Mouse (Mus musculus): ENCODE measurements at regions not wholly inside any gene's neighbourhood (a gene's known extent, or its start where the extent isn't known, plus 50 kb on each side); places are given as distances from the start of the nearest gene placed in this dataset.
A peak's percentile ranks its signal among the peaks of the same experiment; 100 is the strongest.

DNA sequence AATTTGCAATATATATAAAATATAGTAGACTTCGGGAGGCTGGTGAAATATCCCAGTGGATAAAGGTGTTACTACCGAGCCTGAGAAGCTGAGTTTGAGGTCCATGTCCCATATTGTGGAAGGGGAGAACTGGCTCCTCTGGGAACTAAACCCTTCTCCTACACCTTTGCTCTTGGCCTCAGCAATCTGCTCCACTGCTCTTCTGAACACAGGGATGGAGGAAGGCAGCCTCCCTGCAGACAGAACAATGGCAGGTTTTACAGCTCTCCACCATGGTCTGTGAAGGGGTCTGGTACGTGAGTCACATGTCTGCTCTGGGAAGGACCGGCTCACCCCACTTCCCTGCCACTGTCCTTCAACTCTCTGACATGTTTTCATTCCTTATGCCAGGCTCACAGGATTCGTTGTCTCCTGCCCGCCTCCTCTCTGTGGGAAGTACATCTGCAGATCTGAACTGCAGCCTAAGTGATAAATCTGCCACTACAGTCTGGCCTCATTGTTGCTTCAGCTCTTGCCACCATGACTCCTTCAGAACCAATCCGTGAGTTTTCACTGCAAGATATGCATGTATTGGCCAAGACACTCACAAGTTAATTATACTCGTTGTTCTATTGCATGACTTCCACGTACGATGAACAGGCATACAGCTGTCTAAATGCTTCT is 220.0 kb upstream of the Gm9767 start:
- no peak for DNase-seq (ENCODE audit: extremely low spot score in 1 of 2, low spot score in 2 of 2)
- intact Hi-C loops (cut with DNase I): no loop called here

DNA sequence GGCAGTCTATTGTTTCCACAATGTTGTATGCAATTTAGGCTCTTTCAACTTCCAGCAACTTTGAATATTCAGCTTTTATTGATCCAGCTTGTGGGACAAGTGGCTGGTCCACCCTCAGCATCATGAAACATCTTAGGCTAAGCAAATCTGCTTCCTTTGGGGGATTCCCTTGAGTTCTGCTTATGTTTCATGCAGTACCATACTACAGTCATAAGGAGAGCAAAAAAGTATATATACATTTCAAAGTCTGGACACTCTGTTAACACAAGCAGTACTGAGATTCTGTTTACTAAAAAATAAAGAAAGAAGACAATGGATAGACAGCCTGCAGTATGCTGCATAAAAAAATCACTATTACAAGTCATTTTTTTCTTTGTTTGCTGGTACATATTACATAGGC is 233.7 kb upstream of the Gm9767 start:
- intact Hi-C loops (cut with DNase I): no loop called here
- DNase-seq (ENCODE audit: extremely low spot score in 1 of 2, low spot score in 2 of 2): no peak

- no peak for DNase-seq (ENCODE audit: extremely low spot score in 1 of 2, low spot score in 2 of 2)
- intact Hi-C loops (cut with DNase I): no loop called here
Measured at GRCm38 (mm10) chr10:25829275-25829674, 248.8 kb upstream of the Gm9767 start.

DNA sequence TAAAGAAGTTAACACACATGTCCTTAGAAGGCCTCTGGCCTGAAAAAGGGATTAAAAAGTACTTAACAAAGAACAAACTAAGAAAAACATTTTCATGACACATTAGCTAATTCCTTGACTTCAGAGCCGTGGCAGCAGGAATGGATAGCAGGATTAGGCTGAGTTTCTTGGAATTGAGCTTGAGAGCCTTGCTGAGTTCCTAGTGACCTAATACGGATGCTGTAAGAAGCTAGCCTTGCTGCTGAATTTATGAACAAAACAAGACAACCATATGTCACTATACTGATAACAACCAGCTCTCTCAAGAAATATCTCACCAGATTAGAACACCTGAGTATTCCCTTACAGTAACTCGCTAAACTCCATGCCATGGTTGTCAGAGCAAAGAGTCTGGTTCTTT is 268.2 kb upstream of the Smlr1 start:
- intact Hi-C loops (cut with DNase I): no loop called here

GRCm38 (mm10) chr10:25801499-25801898 is 265.4 kb upstream of the Smlr1 start:
- intact Hi-C loops (cut with DNase I): no loop called here
- DNase-seq (ENCODE audit: extremely low spot score in 1 of 2, low spot score in 2 of 2): no peak

More for the DNA sequence above, 268.2 kb upstream of the Smlr1 start:
- DNase-seq (ENCODE audit: extremely low spot score in 1 of 2, low spot score in 2 of 2): no peak

DNA sequence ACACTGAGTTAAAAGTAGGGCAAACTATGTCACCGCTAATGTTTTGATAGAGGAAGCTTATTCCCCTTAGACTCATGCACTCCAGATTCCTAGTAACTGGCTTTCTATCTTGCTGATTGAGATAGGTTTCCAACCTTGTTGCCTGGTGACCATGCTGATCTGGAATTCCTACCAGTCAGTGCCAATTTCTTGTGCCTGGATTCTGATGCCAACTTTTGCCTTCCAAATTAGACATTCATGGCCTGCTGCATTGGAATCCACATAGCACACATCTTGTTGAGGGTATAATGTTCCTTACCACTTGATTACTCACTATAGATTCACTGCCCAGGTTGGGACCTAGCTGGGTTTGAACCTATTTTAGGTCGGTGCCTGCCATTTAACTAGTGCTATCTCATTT is 262.8 kb upstream of the Smlr1 start:
- intact Hi-C loops (cut with DNase I): no loop called here
- DNase-seq (ENCODE audit: extremely low spot score in 1 of 2, low spot score in 2 of 2): no peak

DNA sequence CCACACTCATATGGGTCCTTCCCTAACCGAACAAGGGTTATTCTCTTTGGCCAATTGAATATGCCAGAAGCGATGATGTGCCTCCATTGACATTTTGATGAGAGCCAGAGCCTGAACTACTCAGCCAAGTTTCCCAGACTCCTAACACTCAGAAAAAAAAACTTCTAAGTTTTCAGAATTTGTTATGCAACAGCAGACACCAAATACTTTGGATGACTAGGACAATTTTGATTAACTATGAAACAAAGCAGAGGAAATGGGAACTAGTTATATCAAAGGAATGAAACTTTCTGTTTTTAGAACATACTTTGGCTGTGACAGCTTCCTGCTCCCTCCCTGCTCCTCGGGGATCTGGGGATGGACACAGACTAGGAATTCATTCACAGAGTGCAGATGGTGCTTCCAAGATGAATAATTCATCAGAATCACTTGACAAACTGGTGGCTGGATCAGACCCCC is 254.3 kb upstream of the Smlr1 start:
- no peak for DNase-seq (ENCODE audit: extremely low spot score in 1 of 2, low spot score in 2 of 2)
- intact Hi-C loops (cut with DNase I): no loop called here

- intact Hi-C loops (cut with DNase I): no loop called here
Measured at GRCm38 (mm10) chr10:25788660-25789059, 252.6 kb upstream of the Smlr1 start.

GRCm38 (mm10) chr10:25788004-25788403 is 251.9 kb upstream of the Smlr1 start:
- intact Hi-C loops (cut with DNase I): no loop called here
- no peak for DNase-seq (ENCODE audit: extremely low spot score in 1 of 2, low spot score in 2 of 2)

More at GRCm38 (mm10) chr10:25788660-25789059, 252.6 kb upstream of the Smlr1 start:
- no peak for DNase-seq (ENCODE audit: extremely low spot score in 1 of 2, low spot score in 2 of 2)

DNA sequence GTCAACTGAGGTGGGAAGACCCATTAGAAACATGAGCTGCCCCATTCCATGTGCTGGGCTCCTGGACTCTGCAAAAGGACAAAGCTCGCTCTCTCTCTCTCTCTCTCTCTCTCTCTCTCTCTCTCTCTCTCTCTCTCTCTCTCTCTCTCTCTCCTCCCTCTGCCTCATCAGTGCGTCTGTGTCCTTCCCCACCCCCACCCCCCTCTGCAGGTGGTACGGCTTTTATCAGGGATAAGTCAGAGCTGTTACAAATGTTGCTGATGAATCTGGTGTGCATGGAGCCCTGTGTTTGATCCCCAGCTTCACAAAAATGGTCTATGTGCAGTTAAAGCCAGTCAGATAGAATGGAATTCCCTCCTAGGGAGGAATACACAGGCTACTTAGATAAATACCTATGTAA is 247.8 kb upstream of the Smlr1 start:
- intact Hi-C loops (cut with DNase I): no loop called here
- no peak for DNase-seq (ENCODE audit: extremely low spot score in 1 of 2, low spot score in 2 of 2)

DNA sequence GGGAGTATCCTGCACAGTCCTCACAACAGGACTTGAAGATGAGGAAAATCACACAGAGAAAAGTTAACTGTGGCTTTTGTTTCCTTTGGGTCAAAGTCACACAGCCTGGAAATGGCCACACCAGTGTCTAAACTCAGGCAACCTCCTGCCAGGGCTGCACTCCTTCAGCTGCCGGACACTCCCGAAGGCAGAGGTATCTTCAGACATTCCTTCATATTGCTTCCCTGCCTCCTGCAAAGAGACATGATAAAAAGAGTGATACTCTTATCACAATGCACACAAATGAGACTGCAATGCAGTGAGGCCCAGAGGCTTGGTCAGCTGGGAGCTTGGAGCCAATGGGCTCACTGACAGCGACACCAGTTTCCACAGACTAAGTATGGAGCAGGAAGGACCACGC is 243.4 kb upstream of the Smlr1 start:
- intact Hi-C loops (cut with DNase I): no loop called here
- no peak for DNase-seq (ENCODE audit: extremely low spot score in 1 of 2, low spot score in 2 of 2)

DNA sequence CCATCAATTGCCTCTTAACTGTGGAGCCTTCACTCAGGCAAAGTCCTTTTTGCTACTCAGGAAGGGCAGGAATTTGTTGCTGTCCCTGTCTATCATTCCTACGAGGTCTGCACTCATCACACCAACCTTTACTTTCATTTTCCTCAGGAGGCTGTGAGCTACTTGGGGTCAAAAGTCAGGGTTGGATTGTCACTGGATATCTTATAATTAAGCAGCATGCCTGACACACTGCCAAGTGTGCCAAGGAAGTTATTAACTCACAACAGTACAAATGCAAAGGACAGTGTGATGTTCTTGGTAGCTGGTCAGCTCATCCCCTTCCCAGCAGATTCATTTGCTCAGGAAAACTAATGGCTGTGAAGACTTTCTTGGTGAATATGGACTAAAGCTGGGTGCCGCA is 241.7 kb upstream of the Smlr1 start:
- intact Hi-C loops (cut with DNase I): no loop called here
- DNase-seq (ENCODE audit: extremely low spot score in 1 of 2, low spot score in 2 of 2): no peak

DNA sequence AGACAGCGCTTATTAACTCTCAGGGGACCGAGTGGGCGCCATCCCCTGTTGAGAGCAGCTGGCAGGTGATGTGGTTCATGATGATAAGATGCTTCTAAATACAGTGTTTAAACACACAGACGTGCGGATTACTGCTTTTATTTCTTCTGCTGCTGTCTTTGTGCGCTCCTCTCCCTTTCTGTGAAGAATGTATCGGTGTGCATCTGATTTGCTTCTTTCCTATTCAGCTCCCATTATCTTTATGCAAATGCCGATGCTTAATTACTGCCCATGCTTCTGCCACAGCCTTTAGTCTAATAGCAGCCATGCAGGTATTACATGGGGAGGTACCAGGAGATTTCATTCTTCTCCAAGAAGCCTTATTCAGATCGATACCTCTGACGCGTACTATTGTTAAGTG is 240.6 kb upstream of the Smlr1 start:
- intact Hi-C loops (cut with DNase I): no loop called here

GRCm38 (mm10) chr10:25770051-25770450 is 234.0 kb upstream of the Smlr1 start:
- intact Hi-C loops (cut with DNase I): no loop called here
- no peak for DNase-seq (ENCODE audit: extremely low spot score in 1 of 2, low spot score in 2 of 2)

More for the DNA sequence above, 240.6 kb upstream of the Smlr1 start:
- DNase-seq (ENCODE audit: extremely low spot score in 1 of 2, low spot score in 2 of 2): no peak

GRCm38 (mm10) chr10:25768456-25768855 is 232.4 kb upstream of the Smlr1 start:
- intact Hi-C loops (cut with DNase I): no loop called here
- no peak for DNase-seq (ENCODE audit: extremely low spot score in 1 of 2, low spot score in 2 of 2)

DNA sequence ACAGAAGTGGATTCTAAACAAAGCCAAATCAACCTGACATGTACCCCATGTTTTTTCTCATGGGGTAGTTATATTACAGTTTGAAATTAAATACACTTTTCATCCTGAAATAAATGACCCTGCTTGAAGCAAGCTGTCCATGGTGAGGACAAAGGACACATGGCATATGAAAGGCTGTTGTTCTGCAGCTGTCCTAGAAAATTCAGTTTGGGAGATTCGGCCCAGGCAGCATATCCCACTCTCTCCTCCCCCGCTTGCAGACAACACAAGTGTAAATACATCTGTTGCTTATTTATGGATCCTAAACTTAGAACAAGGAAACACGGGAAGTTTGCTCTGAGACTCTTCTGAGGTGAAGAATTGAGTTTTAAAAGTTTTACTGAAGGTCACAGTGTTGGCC is 218.2 kb upstream of the Smlr1 start:
- no peak for DNase-seq (ENCODE audit: extremely low spot score in 1 of 2, low spot score in 2 of 2)
- intact Hi-C loops (cut with DNase I): no loop called here

GRCm38 (mm10) chr10:25742678-25743077 is 206.6 kb upstream of the Smlr1 start:
- DNase-seq (ENCODE audit: extremely low spot score in 1 of 2, low spot score in 2 of 2): peak in 1 of 2 experiments; percentile 39

DNA sequence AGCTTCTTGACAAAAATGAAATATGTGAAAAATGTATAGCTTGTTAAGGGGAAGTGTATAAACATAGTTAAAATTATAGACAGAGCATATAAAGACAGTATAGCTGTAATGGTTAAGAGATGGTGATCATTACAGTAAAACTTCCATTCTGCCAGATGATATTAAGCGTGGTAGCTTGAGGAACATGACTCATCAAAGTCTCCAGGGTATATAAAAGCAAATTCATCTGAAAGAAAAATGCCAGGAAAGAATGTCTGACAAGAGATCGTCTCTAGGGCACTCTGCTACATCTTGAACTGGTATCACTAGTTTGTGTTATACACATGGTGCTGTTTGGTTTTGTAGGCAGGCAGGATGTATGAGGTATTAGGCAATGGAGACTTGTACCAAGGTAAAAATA is 204.9 kb upstream of the Smlr1 start:
- intact Hi-C loops (cut with DNase I): no loop called here

More at GRCm38 (mm10) chr10:25742678-25743077, 206.6 kb upstream of the Smlr1 start:
- intact Hi-C loops (cut with DNase I): no loop called here

DNA sequence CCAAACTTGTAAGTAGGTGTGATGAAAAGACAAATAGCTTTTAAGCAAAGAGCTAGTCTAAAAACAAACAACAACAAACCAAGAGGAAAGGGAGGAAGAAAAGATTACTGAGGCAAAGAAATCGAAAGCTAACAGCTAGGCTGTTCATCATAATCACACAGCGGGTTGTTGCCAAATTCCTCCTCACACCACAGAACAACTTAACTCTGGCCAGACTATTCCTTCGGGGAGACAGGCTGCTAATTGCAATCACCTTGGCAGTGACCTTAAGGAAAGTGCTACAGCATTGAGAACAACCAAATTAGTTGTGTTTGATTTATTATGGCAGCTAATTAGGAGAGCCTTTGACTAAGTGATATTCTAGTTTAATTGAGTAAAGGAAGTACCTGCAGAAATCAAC is 194.4 kb upstream of the Smlr1 start:
- no peak for DNase-seq (ENCODE audit: extremely low spot score in 1 of 2, low spot score in 2 of 2)
- intact Hi-C loops (cut with DNase I): no loop called here

More for the DNA sequence above, 204.9 kb upstream of the Smlr1 start:
- DNase-seq (ENCODE audit: extremely low spot score in 1 of 2, low spot score in 2 of 2): no peak

GRCm38 (mm10) chr10:25723966-25724365 is 187.9 kb upstream of the Smlr1 start:
- intact Hi-C loops (cut with DNase I): no loop called here
- no peak for DNase-seq (ENCODE audit: extremely low spot score in 1 of 2, low spot score in 2 of 2)

GRCm38 (mm10) chr10:25715747-25716146 is 179.7 kb upstream of the Smlr1 start:
- intact Hi-C loops (cut with DNase I): no loop called here
- no peak for DNase-seq (ENCODE audit: extremely low spot score in 1 of 2, low spot score in 2 of 2)
